Mouse (Mus musculus): ENCODE data around the gene P4ha1.

DNA sequence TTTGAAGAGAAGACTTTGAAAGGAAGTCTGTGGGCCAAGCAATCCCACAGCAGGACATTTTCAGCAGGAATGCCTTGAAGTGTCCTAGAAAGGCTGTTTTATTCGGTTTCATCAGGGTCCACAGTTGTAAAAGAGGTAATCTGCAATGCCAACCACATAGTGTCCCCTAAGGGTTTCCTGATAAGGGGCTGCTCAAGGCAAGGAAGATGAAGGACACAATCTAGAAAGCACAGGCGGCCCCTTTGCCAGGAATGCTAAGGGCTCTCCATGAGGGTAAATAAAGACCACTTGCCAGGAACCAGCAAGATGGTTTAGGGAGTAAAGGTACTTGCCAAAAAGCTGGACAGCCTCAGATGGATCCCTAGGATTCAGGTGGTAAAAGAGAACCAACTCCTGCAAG is 35.8 kb upstream of the P4ha1 start:
- TF ChIP-seq CTCF (IDR thresholded peaks at IDR 0.05; ENCODE audit: low read depth) = no peak
- TF ChIP-seq EP300 (IDR thresholded peaks at IDR 0.05; ENCODE audit: low read depth) = no peak; the same call in 1 of the 2 replicates

Measured in liver, embryonic 14.5 days (tissue).